Mouse (Mus musculus): ENCODE results near the gene Ccp110.

DNA sequence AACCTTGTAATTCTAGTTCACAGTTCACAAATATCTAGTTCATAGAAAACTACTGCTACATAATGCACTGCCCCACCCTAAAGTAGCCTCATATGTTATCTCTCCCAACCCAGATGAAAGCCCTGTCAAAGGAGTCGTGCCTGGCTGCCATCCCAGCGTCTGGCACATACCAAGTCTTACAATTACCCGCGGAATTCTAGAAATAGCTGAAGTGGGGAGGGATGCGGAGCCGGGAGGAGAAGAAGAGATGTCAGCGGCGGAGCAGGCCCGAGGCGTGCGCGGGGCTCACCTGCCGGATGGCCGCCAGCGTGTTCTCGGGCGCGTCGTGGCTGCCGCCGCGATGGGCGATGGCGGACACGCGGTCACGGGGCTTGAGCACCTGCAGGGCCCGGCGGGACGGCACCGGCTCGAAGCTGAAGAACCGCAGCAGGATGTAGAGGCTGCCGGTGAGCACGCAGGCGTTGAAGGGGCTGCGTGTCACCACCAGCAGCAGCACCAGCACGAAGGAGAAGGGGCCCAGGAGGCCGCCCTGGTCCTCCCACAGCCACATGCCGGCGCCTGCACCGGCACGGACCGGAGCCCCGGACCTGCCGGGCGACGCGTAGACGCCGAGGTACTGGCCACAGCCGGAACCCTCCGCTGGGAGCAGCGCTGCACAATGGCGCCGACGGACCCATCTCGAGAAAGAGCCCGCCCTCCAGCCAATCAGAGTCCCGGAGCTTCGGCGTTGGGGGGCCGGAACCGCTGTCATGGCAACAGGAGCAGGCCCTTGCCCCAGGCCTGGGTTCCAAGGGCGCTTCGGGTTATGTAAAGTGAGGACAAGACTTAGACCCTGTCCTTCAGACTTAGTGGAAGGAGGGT, 7.0 kb upstream of the Ccp110 start, which contains the start of gene Gde1:
- TF ChIP-seq CTCF (IDR thresholded peaks at IDR 0.05; ENCODE audit: low read depth, low read length) (no peak), POLR2A (IDR thresholded peaks at IDR 0.05; ENCODE audit: borderline replicate concordance, low read depth, low read length) (no peak)

All from bone marrow macrophage, adult 2 months (primary cell).